Mouse (Mus musculus) embryonic fibroblast, embryonic 13.5 days (primary cell): ENCODE results near the gene BC035044.
A peak's percentile ranks its signal among the peaks of the same experiment; 100 is the strongest.

Experiments
- CTCF ChIP-seq: IDR thresholded peaks from 2 replicates; pipeline ENCODE4 v1.5.1; 2011; ENCODE audit warnings: mild to moderate bottlenecking, control low read depth, low read length, moderate library complexity, borderline replicate concordance; ENCODE audit not compliant: insufficient read depth
- POLR2A ChIP-seq: IDR thresholded peaks from 2 replicates; pipeline ENCODE4 v1.6.1; 2011; ENCODE audit warnings: low read depth, mild to moderate bottlenecking, control low read depth, low read length, moderate library complexity

DNA sequence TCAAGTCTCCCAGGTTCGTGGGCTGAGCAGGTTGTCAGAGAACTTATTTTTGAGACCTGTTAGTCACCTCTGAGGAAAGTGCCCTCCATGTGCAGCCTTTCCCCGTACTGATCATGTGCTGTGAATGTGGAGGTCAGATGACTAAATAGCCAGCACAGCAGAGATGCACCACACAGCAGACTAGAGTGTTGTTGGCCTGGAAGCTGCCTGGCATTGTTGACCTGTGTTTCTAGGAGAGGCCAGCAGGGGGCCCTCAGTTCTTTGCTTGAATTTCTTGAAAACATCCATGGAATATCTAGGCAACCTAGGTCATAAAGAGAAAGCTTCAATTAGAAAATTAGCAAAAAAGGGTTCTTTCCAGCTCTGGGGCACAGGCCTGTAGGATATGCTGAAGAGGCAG is 41.0 kb downstream of the BC035044 start:
- peak; percentile 36; the same call in 1 of the 2 replicates for TF ChIP-seq CTCF
- TF ChIP-seq POLR2A: no peak
